Mouse (Mus musculus) R1 (cell line): Measurements from ENCODE around the gene Nfkbia.
A peak's percentile ranks its signal among the peaks of the same experiment; 100 is the strongest.

ENCODE experiments used
- DNase-seq: peaks from one replicate; pipeline ENCODE4 v3.0.0-alpha.2; 2018; ENCODE audit warnings: low read depth, low spot score

Nfkbia gene

GRCm38 (mm10) chr12:55490722-55491449, 1.6 kb downstream of the Nfkbia start:
- no peak for DNase-seq

GRCm38 (mm10) chr12:55489986-55490721, 2.3 kb downstream of the Nfkbia start:
- no peak for DNase-seq

DNA sequence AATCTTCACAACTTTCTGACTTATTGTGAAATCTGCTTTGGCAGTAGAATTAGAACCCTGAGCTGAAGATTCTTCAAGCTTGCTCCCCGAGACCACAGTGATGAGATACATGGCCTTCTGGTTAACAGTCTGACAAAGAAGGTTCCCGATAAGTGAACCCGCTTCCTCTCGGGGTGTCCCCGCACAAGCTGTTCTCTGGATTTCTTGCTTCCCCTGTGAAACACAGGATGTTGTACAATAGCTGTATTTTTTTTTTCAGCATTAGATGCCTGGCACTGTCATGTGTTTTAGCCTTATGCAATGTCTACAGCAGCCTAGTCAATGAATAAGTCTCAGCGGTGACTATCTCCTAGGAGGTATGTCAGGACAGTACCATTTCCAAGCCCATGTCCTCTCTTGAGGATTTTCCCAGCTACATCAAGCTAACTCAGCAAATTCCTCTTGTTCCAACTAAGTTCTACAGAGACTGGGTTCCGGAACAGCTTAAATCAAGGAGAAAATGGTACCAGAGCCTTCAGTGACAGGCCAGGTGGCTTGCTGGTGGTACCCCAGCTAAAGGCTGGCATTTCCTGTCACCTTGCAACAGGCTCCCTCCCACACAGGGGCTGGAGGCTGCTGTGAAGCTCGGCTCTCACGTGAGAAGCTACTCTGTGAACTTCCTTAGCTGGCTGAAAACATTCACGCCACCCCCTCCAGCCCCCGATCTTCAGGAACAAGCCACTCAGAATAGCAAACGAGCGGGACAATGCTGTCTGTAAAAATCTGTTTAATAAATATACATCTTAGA, 3.6 kb downstream of the Nfkbia start:
- no peak for DNase-seq

DNA sequence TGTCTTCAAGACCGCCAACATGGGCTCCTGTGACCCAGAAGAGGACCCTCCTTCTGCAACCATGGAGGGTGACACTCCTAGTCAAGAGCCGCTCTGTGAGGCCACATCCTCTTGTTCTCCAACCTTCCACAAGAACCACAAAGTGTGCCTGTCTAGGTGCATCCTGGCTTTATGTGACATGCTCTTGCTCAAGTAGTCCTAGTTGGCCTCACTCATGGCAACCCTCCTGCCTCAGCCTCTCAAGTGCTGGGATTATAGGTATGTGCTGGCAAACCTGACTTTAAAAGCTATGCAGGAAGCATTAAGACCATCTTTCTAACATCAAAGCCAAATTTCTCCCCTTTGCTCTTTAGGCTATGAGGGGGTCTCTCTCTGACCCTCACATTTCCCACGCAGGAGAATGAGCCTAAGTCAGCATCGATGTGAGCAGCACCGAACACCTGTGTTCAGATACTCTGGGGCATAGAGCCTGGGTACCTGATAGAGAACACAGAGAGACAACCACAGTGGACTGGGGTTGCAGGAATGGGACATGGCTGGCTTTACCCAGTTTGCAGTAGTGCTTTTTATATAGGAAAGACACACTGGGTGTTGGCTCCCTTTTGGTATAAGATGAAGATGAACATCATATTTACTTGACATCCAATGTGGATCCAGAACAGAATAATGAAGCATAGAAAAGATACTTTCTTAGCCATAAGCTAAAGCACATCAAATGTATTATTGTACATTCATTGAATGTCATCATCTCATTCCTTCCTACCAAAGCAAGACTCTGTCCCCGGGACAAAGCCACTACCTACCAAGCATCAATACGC, 4.4 kb downstream of the Nfkbia start:
- DNase-seq: no peak

DNA sequence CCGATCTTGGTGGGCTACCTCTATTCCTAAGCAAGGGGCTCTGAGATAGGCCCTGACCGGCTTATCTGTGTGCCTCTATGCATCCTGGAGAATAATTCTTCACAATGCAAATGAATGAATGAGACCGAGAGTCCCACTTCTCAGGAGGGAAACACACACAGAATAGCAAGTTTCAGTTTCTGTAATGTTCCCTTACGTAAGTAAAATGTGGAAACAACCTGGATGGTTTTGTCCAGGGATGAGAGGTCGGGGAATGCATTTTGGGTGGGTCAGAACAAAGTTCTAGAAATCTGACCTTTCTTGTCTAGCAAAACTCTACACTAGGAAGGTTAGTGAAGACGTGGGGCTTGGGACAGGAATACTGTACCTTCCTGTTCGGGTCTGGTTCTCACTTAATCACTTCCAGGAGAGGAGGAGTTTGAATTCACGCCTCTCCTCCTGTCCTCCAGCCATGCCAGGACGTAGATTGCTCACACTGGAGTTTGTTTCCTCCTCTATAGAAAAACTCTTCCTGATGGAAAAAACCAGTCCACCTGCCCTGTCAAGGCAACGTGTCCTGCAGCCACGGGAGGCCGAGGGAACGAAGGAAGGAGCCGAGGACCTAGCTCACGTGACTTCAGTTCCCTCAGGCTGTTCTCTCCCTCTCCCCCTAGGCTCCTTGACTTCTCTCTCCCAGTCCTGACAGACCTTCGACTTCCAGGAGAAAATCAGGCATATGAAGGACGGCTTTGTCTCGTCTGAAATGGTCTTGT, 5.3 kb downstream of the Nfkbia start:
- no peak for DNase-seq

DNA sequence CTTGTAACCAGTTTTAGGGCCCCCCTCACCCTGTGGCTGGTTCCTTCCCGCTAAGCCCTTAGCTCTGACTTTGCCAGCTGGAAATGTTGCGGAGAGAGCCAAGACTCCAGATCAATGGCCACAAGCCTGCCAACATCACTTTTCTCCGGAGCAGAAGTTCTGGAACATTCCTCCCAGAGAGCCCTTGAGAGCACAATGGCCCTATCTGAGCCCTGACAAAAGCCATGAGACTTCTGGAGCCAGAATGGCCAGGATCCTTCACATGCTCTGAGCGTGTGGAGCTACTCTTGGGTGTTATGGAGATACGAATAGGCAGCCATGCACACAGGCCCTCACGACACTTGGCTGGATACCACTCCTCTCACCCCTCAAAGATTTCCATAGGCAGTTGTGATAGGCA, 7.6 kb downstream of the Nfkbia start:
- no peak for DNase-seq

DNA sequence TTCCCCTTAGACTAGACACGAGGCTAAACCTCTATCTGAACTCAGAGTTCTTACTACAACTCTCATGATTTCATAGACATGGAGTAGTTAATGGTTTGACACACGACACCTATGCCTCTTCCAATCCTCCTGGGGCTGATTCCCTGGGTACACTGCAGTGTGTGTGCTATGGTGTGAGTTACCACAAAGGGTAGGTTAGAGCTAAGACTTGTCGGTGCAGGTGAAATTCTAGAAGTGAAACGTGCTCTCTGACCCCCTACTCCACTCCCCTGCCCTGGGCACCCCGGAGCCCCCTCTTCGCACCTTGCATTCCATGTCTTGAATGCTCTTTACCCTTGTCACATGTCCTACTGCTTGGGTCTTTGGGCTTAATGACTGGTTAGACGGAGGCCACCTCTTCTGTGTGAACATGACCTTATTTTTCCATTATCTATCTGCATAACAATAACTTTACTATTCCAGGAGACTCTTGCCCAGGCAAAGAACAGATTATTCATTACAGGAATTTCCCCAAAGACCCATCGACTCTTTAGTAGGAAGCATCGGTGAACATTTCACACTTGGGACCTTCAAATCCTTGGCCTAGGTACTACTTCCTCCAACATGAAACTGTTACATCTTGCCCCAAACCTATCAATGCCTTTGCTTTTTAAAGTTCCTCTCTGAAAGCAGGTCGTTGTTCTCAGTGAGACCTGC, 8.2 kb downstream of the Nfkbia start:
- DNase-seq: peak; percentile 11

DNA sequence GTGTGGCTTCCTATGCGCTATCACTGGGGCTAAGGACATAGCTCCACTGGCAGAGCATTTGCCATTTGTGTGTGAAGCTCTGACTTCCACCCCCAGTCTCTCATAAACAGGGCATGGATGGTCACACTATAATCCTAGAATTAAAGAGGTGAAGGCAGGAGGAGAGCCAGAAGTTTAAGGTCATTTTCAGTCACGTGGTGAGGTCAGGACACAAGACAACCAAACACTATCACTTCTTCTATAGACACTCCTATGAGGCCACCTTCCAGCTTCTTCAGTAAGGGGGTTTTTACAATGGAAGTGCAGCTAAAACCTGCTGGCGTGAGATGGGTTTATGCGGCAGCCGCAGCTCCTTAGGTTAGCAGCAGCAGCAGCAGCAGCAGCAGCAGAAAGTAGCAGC, 8.9 kb downstream of the Nfkbia start:
- no peak for DNase-seq

DNA sequence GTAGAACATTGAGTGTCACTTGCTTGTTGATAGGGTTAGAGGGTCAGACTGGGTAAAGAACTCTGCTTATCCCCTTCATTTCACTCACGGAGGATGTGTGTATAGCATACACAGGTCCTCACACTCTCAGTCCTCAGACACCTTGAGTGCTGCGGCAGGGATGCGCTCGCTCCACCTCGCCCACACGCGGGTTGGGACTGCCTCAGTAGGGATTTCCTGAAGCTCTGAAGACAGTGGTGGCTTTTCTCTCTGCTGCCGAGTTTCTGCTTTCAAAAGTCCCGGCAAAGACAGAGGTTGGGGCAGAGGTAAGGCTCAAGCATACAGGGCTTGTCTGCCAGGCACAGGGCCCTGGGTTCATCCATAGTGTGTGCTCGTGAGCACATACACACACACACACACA, 9.7 kb downstream of the Nfkbia start:
- DNase-seq: no peak

DNA sequence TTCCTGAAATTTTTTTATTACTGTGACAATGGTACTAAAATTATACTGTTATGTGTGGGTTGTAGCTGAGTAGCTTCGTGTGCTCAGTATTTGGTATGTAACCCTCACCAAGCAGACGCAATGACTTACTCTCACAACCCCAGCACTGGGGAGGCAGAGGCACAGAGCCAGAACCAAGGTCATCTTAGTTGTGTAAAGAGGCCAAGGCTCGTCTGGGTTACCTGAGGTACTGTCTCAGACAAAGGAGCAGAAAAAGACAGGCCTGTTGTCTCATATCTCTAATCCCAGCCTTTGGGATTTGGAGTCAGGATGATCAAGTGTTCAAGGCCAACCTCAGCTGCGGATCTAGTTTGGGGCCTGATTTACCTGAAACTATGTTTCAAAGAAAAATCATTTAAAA, 10.7 kb downstream of the Nfkbia start:
- DNase-seq: no peak

DNA sequence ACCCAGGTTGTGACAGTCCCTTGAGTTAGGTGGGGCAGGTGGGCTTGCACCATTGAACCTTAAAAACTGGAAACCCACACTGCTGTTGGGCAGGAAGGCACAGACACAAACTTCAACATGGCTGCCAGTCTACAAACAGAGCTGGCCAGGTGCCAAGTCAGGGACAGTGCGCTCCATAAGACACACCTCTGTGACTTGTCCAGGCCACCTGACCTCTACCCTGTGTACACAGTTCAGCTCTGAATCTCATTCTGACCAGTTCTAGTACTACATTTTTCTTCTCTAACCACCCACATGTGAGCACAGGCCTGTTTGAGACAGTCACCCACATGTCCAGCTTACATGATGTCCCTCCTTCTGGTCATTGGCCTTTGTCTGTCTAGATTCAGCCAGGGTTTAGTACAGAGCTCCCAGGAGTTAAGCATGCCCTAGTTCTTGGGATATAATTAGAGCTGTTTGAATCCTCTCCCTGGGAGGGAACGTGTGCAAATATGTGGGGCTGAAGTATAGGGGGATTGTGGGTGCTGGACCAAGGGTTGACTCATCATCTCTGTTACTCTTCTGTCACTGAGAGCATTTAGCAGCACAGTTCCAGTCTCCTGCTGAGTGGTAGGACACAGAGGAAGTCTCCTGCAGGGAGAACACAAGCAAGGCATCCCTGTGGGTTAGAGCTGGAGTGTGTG, 11.8 kb downstream of the Nfkbia start:
- DNase-seq: no peak

GRCm38 (mm10) chr12:55478901-55479300, 13.5 kb downstream of the Nfkbia start:
- DNase-seq: no peak

DNA sequence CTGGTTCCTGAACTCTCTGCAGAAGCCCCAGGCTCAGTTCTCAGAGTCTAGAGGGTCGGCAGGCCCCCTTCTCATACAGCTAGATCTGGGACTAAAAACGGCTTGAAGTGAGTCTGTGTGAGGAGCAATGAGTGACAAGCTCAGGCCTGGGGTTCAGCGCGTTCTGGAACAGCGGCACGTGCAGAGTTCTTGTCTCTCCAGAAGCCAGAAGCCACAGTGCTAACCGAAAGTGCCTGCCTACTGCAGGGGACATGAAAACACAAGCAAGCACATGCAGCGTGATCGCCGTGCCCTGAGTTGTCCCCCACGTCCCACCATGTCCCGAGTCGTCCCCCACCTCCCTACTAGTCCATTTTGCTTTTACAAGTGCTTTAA, 18.3 kb downstream of the Nfkbia start:
- peak; percentile 49 for DNase-seq

- peak; percentile 63 for DNase-seq
Measured at GRCm38 (mm10) chr12:55473250-55474208, 18.9 kb downstream of the Nfkbia start.

GRCm38 (mm10) chr12:55471344-55471743, 21.1 kb downstream of the Nfkbia start:
- no peak for DNase-seq

DNA sequence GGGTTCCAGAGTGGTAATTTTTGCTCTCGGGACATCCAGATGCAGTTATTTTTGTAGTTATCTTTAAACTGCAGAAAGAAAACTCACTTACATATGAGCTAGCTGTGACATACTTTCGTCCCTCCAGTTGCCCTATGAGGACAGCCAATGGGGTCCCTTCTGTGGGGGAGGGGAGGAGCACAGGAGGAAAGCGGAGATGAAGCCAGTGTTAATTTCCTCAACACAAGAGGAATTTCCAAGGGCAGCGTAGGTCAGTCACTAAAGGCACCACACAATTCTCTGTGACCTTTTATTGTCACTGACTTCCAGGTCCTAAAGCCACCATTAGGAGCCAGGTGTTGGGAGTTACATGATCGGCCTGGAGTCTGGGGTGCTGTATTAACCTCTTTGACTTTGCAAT, 22.0 kb downstream of the Nfkbia start:
- DNase-seq: no peak

GRCm38 (mm10) chr12:55467331-55468180, 24.9 kb downstream of the Nfkbia start:
- no peak for DNase-seq

DNA sequence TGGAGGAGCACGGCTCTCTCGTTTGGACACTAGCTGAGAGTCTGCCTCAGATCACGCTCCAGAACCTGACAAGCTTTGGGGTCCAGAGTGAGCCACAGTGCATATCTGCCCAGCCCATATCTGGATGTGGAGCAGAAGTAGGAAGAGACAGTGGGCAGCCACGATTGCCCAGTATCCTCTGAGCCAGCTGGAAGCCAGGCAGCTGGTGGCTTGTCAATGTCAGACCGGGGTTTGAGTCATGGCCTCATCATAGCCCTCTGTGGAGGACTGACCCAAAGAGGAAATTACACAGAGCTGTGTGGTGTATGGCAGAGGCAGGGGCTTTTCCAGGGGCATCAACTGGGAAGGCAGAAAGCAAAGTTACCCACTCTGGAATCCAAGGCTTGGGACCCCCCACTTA, 25.6 kb downstream of the Nfkbia start:
- no peak for DNase-seq
